Mouse (Mus musculus) midbrain, embryonic 10.5 days (tissue): Measurements from ENCODE around the gene Slc38a10. TPM values are rescaled to one million over a fixed set of nuclear protein-coding genes. Genes with fewer than 3 reads are reported as not detected.
A peak's percentile ranks its signal among the peaks of the same experiment; 100 is the strongest.

Source experiments
- DNase-seq: peaks from one replicate; pipeline ENCODE4 v3.0.0-alpha.2; 2017; ENCODE audit warnings: low spot score
- H3K27ac ChIP-seq: fragments of 300-500 bp; sonication (generic); replicated peaks from 2 replicates; pipeline ENCODE4 v1.5.1; 2016; ENCODE audit warnings: mild to moderate bottlenecking
- H3K27me3 ChIP-seq: fragments of 300-500 bp; sonication (generic); 2 replicates; pipeline ENCODE4 v1.6.1; 2016; ENCODE audit warnings: low read depth, mild to moderate bottlenecking; ENCODE audit not compliant: poor library complexity, severe bottlenecking
- H3K36me3 ChIP-seq: fragments of 300-500 bp; sonication (generic); 2 replicates; pipeline ENCODE4 v1.6.1; 2016; ENCODE audit warnings: mild to moderate bottlenecking, moderate library complexity
- H3K4me1 ChIP-seq: fragments of 300-500 bp; sonication (generic); 2 replicates; pipeline ENCODE4 v1.6.1; 2016
- H3K4me3 ChIP-seq: fragments of 300-500 bp; sonication (generic); 2 replicates; pipeline ENCODE4 v1.5.1; 2016; ENCODE audit warnings: mild to moderate bottlenecking, moderate library complexity
- H3K9me3 ChIP-seq: fragments of 300-500 bp; sonication (generic); replicated peaks from 2 replicates; pipeline ENCODE4 v1.6.1; 2016; ENCODE audit warnings: mild to moderate bottlenecking
- whole genome bisulfite sequencing: fragments of 180-500 bp; shearing (Covaris S2); methylation state at CpG from one replicate; pipeline ENCODE4 v1.1.7; 2016; 5-methylcytosine and 5-hydroxymethylcytosine counted together
- polyA plus RNA-seq: library from polyadenylated mRNA; unstranded; fragments of >200 nt; fragmentation: Nextera tagmentation; extraction: Ambion mirVana; gene quantifications from 2 replicates; pipeline ENCODE4 v1.2.1, GENCODE M21; 2016

Gene Slc38a10
- polyA plus RNA-seq, 1 experiment from 2014 or later, result 87.1 TPM

- 80% methylated on average over 7 of the region's 7 CpGs for WGBS
- Histone ChIP-seq H3K9me3 (no peaks in the 10 kb centered on the region), H3K27ac (no peak overlapping the region), H3K27me3 (no peaks in the 10 kb centered on the region), H3K36me3 (peaks cover 82% of the 10 kb centered on the region), H3K4me1 (no peaks in the 10 kb centered on the region), H3K4me3 (no peak overlapping the region)
- DNase-seq, result no peak
Observed at GRCm38 (mm10) chr11:120129281-120129680, 21.9 kb downstream of the Slc38a10 start.

DNA sequence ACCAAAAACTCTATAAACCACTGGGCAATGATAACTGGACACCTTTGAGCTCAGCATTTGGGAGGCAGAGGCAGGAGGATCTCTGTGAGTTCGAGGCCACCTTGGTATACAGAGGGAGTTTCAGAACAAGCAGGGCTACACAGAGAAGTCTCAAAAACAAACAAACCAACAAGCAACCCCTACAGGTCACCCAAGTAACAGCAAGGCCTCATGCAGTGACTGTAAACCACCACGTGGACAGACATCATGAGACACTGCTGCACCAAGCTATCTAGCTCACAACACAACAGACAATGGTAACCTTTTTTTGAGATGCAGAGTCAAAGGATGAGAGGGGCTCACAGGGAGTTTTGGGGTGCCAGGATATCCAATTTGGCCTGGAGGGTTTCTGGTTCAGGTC, 24.3 kb downstream of the Slc38a10 start:
- H3K9me3 ChIP-seq, result no peaks in the 10 kb centered on the region
- H3K4me3 ChIP-seq, result no peak overlapping the region
- DNase-seq, result no peak
- WGBS, result 89% methylated on average over 2 of the region's 2 CpGs
- H3K36me3 ChIP-seq, result peaks cover 73% of the 10 kb centered on the region
- no peaks in the 10 kb centered on the region for H3K4me1 ChIP-seq
- H3K27ac ChIP-seq, result no peak overlapping the region
- no peaks in the 10 kb centered on the region for H3K27me3 ChIP-seq

DNA sequence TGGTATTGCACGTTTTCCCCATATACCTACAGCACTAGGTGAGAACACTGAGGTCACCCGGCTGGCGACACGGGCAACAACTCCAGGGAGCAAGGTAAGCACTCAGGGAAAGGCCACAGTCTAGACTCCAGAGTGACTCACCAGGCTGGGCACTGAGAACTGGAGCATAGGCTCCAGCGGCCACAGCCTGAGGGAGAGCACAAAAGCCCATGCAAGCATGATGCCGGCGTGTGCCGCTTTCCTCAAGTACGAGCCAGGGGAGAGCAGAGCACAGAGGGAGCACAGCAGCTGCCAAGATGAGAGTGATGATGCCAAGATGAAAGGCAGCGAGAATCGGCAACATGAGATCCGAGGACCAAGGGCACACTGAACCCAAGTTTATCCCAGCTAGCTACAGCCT, 29.0 kb downstream of the Slc38a10 start:
- Histone ChIP-seq H3K4me3 (no peak overlapping the region), H3K4me1 (no peaks in the 10 kb centered on the region), H3K9me3 (no peaks in the 10 kb centered on the region), H3K36me3 (peaks cover 64% of the 10 kb centered on the region), H3K27ac (no peak overlapping the region), H3K27me3 (no peaks in the 10 kb centered on the region)
- no peak for DNase-seq
- 95% methylated on average over 12 of the region's 12 CpGs for WGBS

DNA sequence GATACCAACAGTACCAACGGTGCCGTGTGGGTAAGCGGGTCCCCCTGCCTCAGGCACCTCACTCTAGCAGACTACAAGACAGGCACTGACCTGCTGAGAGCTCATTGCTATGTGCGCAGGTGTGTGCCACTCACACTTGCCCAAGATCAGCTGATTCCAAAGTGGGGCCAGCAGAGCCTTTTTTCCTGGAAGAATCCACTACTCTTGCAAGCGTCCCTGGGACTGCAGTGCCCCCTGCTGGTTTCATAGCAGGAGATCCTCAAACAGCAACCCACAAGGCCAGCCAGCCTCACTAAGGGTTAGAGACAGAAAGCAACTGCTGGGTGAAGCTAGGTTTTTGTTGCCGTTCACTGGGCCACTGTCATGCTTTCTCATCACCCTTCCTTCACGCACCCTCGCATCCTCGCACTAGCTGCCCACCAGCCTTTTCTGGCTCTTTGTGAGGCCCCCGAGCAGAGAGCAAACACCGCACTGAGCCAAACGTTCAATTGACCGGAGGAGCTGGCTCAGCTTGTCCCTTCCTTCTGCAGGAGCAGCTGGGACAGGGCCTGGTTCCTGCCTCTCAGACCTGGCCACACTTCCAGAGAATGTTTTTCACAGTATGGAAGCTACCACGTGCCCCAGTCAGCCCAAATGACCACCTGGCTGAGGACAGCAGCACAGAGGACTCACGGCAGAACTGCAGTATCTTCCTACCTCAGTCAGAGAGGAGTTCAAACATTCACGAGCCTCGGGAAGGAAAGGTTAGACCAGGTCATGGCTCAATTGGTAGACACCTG, 30.3 kb downstream of the Slc38a10 start:
- peaks cover 65% of the 10 kb centered on the region for H3K36me3 ChIP-seq
- H3K4me1 ChIP-seq, result no peaks in the 10 kb centered on the region
- WGBS, result 84% methylated on average over 17 of the region's 17 CpGs
- H3K9me3 ChIP-seq, result no peaks in the 10 kb centered on the region
- H3K27ac ChIP-seq, result 0 out of 2 replicates have a peak overlapping the region, but pooled peaks have one; percentile 13
- no peak overlapping the region for H3K4me3 ChIP-seq
- DNase-seq, result peak; percentile 46
- no peaks in the 10 kb centered on the region for H3K27me3 ChIP-seq

DNA sequence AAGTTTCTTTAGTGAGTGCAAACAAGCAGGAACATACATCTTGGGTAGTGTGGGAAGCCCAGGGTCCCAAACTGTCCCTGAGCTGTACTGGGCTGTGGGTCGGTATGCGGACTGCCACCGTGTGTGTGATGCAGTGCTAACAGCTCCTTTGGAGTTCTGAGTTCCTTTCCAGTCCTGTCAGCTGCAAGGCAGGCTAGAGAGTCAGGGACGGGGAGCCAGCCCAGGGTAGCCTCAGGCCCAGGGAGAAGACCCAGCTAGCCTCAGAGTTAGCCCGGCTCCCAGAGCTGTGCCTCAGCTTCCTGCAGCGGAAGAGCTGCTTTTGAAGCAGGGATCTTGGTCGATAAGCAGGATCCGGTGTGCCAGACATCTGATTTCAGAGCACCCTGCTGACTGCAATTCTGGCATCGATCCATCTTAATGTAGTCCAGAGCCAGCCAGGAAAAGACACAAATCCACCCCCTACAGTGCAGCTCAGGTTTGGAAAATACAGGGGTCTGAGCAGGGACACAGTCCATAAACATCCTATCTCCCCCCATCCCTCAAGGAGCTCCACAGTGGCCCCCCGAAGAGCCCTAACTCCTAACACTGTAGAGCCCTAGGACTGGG, 31.1 kb downstream of the Slc38a10 start:
- 83% methylated on average over 10 of the region's 10 CpGs for WGBS
- Histone ChIP-seq H3K36me3 (peaks cover 73% of the 10 kb centered on the region), H3K9me3 (no peaks in the 10 kb centered on the region), H3K4me3 (no peak overlapping the region), H3K27me3 (no peaks in the 10 kb centered on the region), H3K27ac (no peak overlapping the region), H3K4me1 (no peaks in the 10 kb centered on the region)
- DNase-seq, result no peak

DNA sequence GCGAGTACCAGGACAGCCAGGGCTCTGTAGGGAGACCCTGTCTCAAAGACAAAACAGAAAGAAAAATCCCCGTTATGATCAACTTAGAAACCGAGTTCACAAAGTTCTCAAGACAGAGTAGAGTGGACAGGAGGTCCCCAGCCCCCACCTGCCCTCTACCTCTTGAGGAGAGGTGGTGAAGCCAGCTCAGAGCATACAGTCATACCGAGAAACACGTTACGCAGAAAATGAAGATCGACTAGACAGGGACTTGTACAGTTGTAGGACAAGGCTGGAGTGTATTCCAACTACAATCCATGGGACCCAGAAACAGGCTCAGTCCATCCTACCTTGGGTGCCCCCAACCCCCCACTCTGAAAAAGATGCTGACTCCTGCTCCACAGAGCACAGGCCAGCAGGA, 32.0 kb downstream of the Slc38a10 start:
- Histone ChIP-seq H3K4me3 (no peak overlapping the region), H3K4me1 (no peaks in the 10 kb centered on the region), H3K27ac (no peak overlapping the region), H3K27me3 (no peaks in the 10 kb centered on the region), H3K9me3 (no peaks in the 10 kb centered on the region), H3K36me3 (peaks cover 74% of the 10 kb centered on the region)
- 95% methylated on average over 7 of the region's 7 CpGs for WGBS
- no peak for DNase-seq

DNA sequence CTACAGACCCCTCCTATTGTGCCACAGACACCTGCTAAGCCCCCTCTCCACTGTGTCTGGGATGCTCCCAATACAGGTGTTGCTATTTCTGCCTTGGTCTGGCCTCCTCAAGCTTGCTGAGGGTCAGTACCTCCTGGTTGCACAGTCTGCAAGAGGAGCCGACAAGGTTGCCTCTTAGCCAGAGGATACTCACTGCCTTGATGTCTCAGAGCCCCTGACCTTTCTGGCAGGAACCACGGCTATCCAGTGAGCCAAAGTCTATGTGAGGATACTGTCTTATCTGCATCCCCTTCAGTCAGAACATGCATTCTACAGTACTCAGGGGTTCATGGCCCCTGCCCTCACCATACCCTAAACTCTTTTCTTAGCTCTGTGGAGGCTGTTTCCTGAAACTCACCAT, 33.5 kb downstream of the Slc38a10 start:
- no peak overlapping the region for H3K27ac ChIP-seq
- DNase-seq, result no peak
- no peak overlapping the region for H3K4me3 ChIP-seq
- 91% methylated on average over 2 of the region's 2 CpGs for WGBS
- H3K9me3 ChIP-seq, result no peaks in the 10 kb centered on the region
- peaks cover 75% of the 10 kb centered on the region for H3K36me3 ChIP-seq
- H3K27me3 ChIP-seq, result no peaks in the 10 kb centered on the region
- no peaks in the 10 kb centered on the region for H3K4me1 ChIP-seq

DNA sequence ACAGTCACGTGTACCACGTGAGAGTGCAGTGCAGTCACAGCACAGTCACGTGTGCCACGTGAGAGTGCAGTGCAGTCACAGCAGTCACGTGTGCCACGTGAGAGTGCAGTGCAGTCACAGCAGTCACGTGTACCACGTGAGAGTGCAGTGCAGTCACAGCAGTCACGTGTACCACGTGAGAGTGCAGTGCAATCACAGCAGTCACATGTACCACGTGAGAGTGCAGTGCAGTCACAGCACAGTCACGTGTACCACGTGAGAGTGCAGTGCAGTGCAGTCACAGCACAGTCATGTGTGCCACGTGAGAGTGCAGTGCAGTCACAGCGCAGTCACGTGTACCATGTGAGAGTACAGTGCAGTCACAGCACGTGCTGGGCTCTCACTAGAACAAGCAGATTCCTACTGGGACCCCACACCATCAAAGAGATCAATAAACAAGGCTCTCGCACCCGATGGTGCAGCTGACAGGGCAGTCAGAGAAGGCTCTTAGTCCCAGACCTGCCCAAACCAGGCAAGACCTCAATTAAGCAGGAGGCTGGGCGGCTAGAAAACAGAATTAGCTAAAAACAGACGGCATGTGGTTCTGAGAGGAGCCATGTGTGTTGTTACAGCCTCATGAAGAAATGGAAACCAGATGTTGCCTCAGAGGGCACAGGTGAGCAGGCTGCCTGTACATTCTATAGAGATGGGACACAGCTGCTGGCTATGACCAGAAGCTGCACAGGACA, 36.5 kb downstream of the Slc38a10 start:
- 91% methylated on average over 21 of the region's 21 CpGs for WGBS
- Histone ChIP-seq H3K27me3 (no peaks in the 10 kb centered on the region), H3K9me3 (no peaks in the 10 kb centered on the region), H3K4me3 (no peak overlapping the region), H3K27ac (no peak overlapping the region), H3K4me1 (no peaks in the 10 kb centered on the region), H3K36me3 (peaks cover 76% of the 10 kb centered on the region)
- no peak for DNase-seq

DNA sequence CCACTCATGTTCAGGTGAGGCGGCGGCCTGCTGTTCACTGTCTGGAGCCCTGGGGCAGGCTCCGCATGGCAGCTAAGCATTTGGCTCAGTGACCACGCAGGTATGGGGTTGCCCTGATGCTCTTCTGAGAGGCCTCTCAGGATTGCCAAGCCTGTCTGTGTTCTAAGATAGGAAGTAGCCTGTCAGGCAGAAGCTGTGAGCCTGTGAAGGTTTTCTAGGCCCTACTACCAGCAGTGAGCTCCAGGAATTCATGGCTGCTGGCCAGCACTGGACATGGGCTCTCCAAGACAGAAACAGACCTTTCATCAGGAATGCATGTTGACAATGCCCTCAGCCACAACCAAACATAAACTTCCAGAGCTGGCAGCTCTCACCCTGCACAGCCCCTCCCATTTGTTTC, 39.0 kb downstream of the Slc38a10 start:
- H3K4me1 ChIP-seq, result no peaks in the 10 kb centered on the region
- 88% methylated on average over 4 of the region's 4 CpGs for WGBS
- DNase-seq, result no peak
- peaks cover 79% of the 10 kb centered on the region for H3K36me3 ChIP-seq
- H3K27me3 ChIP-seq, result no peaks in the 10 kb centered on the region
- H3K9me3 ChIP-seq, result no peaks in the 10 kb centered on the region
- no peak overlapping the region for H3K27ac ChIP-seq
- H3K4me3 ChIP-seq, result no peak overlapping the region

GRCm38 (mm10) chr11:120111033-120111432, 40.1 kb downstream of the Slc38a10 start:
- Histone ChIP-seq H3K4me1 (no peaks in the 10 kb centered on the region), H3K4me3 (no peak overlapping the region), H3K27me3 (no peaks in the 10 kb centered on the region), H3K27ac (peak overlapping the region; percentile 60; the same call in 1 of the 2 replicates), H3K36me3 (peaks cover 79% of the 10 kb centered on the region), H3K9me3 (no peaks in the 10 kb centered on the region)
- peak; percentile 67 for DNase-seq
- 7% methylated on average over 2 of the region's 2 CpGs for WGBS

- Histone ChIP-seq H3K9me3 (no peaks in the 10 kb centered on the region), H3K4me3 (no peak overlapping the region), H3K36me3 (peaks cover 79% of the 10 kb centered on the region), H3K27ac (peak overlapping the region; percentile 60; the same call in 1 of the 2 replicates), H3K4me1 (no peaks in the 10 kb centered on the region), H3K27me3 (no peaks in the 10 kb centered on the region)
- 70% methylated on average over 7 of the region's 7 CpGs for WGBS
- no peak for DNase-seq
Observed at GRCm38 (mm10) chr11:120110554-120110953, 40.6 kb downstream of the Slc38a10 start.

- H3K36me3 ChIP-seq, result peaks cover 79% of the 10 kb centered on the region
- 76% methylated on average over 14 of the region's 14 CpGs for WGBS
- no peak overlapping the region for H3K27ac ChIP-seq
- no peaks in the 10 kb centered on the region for H3K27me3 ChIP-seq
- H3K4me3 ChIP-seq, result no peak overlapping the region
- no peak for DNase-seq
- no peaks in the 10 kb centered on the region for H3K9me3 ChIP-seq
- no peaks in the 10 kb centered on the region for H3K4me1 ChIP-seq
Observed at GRCm38 (mm10) chr11:120109558-120110210, 41.5 kb downstream of the Slc38a10 start.
